Mouse (Mus musculus): Measurements from ENCODE around the gene Calml3. TPM values are rescaled to one million over a fixed set of nuclear protein-coding genes. Genes with fewer than 3 reads are reported as not detected.

Calml3 gene
- total RNA-seq, 2 experiments from 2014 or later, result 0.33 to 0.36 TPM

- no peak for DNase-seq
Observed at GRCm38 (mm10) chr13:3779575-3780226, 24.4 kb downstream of the Calml3 start.

GRCm38 (mm10) chr13:3778591-3779364, 25.3 kb downstream of the Calml3 start:
- DNase-seq, result peak; percentile 69 to 79

GRCm38 (mm10) chr13:3777216-3777912, 26.8 kb downstream of the Calml3 start:
- no peak for DNase-seq

- no peak for DNase-seq
Observed at GRCm38 (mm10) chr13:3776446-3776845, 27.7 kb downstream of the Calml3 start.

GRCm38 (mm10) chr13:3774991-3775390, 29.1 kb downstream of the Calml3 start:
- no peak for DNase-seq

GRCm38 (mm10) chr13:3774280-3774679, 29.8 kb downstream of the Calml3 start:
- peak; percentile 57 to 73 for DNase-seq

- DNase-seq, result no peak
Observed at GRCm38 (mm10) chr13:3773149-3773688, 30.9 kb downstream of the Calml3 start.

- DNase-seq, result no peak
Observed at GRCm38 (mm10) chr13:3771221-3771620, 32.9 kb downstream of the Calml3 start.

GRCm38 (mm10) chr13:3770170-3771024, 33.7 kb downstream of the Calml3 start:
- peak; percentile 27 to 35 for DNase-seq

- DNase-seq, result no peak
Observed at GRCm38 (mm10) chr13:3769531-3769930, 34.6 kb downstream of the Calml3 start.

GRCm38 (mm10) chr13:3768621-3769020, 35.5 kb downstream of the Calml3 start:
- DNase-seq, result peak; percentile 42 to 47

GRCm38 (mm10) chr13:3767086-3767485, 37.0 kb downstream of the Calml3 start:
- DNase-seq, result no peak

- no peak for DNase-seq
Observed at GRCm38 (mm10) chr13:3765781-3766180, 38.3 kb downstream of the Calml3 start.

- DNase-seq, result no peak
Observed at GRCm38 (mm10) chr13:3761131-3761530, 43.0 kb downstream of the Calml3 start.

GRCm38 (mm10) chr13:3758347-3758746, 45.8 kb downstream of the Calml3 start:
- no peak for DNase-seq

GRCm38 (mm10) chr13:3753291-3753690, 50.8 kb downstream of the Calml3 start:
- DNase-seq, result no peak

Other genes starting within 250 kb of the Calml3 start
- gene Fam208b, start 193.2 kb downstream of the Calml3 start, total RNA-seq (2021), result 10 to 100 TPM; 23.0 to 25.0 TPM
- 10 to 100 TPM; 12.1 to 15.5 TPM for gene Asb13, start 170.3 kb downstream of the Calml3 start, total RNA-seq (2021)
- not detected for gene Calm4, start 33.4 kb upstream of the Calml3 start, total RNA-seq (2021)
- not detected for gene Calm5, start 49.9 kb upstream of the Calml3 start, total RNA-seq (2021)
- gene Net1, start 113.9 kb upstream of the Calml3 start, total RNA-seq (2021), result 100 to 1,000 TPM; 163 to 196 TPM
- not detected for gene Tubal3, start 114.0 kb upstream of the Calml3 start, total RNA-seq (2021)
- gene Ucn3, start 141.0 kb upstream of the Calml3 start, total RNA-seq (2021), result not detected
- under 1 TPM; 0.89 TPM for gene Akr1c14, start 244.7 kb upstream of the Calml3 start, total RNA-seq (2021)

All from adrenal gland, postnatal 36 days (tissue).